ENCODE assay signal across 25 mouse cellular contexts in genomic region chr10:53167767-53168166, GRCm38 (mm10).
"Had no signal": no experiment of that assay in that cellular context is flagged by ENCODE, and none has a peak within 500 bp of the region (broad histone marks: within the 10 kb centered on the region; RNA-seq: fewer than 3 reads in every experiment).

No protein-coding gene starts in this region.

- H3K9ac ChIP-seq: embryonic facial prominence, embryonic 12.5 days; embryonic facial prominence, embryonic 13.5 days; embryonic facial prominence, embryonic 15.5 days; forebrain, embryonic 12.5 days; forebrain, embryonic 13.5 days; forebrain, embryonic 15.5 days; forebrain, postnatal 0 days had no signal

- H3K36me3 ChIP-seq: embryonic facial prominence, embryonic 10.5 days; embryonic facial prominence, embryonic 12.5 days; embryonic facial prominence, embryonic 13.5 days; embryonic facial prominence, embryonic 15.5 days; forebrain, embryonic 10.5 days; forebrain, embryonic 12.5 days; forebrain, embryonic 15.5 days; heart, embryonic 10.5 days had no signal

- H3K4me3 ChIP-seq: embryonic facial prominence, embryonic 10.5 days; embryonic facial prominence, embryonic 12.5 days; embryonic facial prominence, embryonic 13.5 days; embryonic facial prominence, embryonic 15.5 days; erythroblast, embryonic 14.5 days; forebrain, embryonic 10.5 days; forebrain, embryonic 12.5 days; forebrain, embryonic 13.5 days; forebrain, embryonic 15.5 days; gastrocnemius, adult 2 months; heart, adult 2 months; heart, embryonic 10.5 days had no signal

- H3K4me1 ChIP-seq: embryonic facial prominence, embryonic 10.5 days; embryonic facial prominence, embryonic 12.5 days; embryonic facial prominence, embryonic 13.5 days; embryonic facial prominence, embryonic 15.5 days; forebrain, embryonic 10.5 days; forebrain, embryonic 12.5 days; forebrain, embryonic 13.5 days; forebrain, embryonic 15.5 days; heart, embryonic 10.5 days had no signal

- H3K9me3 ChIP-seq: embryonic facial prominence, embryonic 10.5 days; embryonic facial prominence, embryonic 12.5 days; embryonic facial prominence, embryonic 13.5 days; embryonic facial prominence, embryonic 15.5 days; forebrain, embryonic 10.5 days; forebrain, embryonic 12.5 days; forebrain, embryonic 13.5 days; forebrain, embryonic 15.5 days; heart, embryonic 10.5 days had no signal

- H3K4me2 ChIP-seq: embryonic facial prominence, embryonic 12.5 days; embryonic facial prominence, embryonic 13.5 days; embryonic facial prominence, embryonic 15.5 days; forebrain, embryonic 12.5 days; forebrain, embryonic 13.5 days; forebrain, embryonic 15.5 days had no signal

- DNase-seq: cerebellum, adult 9-11 months; cerebellum, postnatal 10 days; cerebellum, postnatal 14 days; cerebellum, postnatal 25 days; cerebellum, postnatal 36 days; embryo, embryonic 11 days; forebrain, postnatal 0 days; gastrocnemius, adult 2 months; gastrocnemius, postnatal 10 days; gastrocnemius, postnatal 14 days; gastrocnemius, postnatal 25 days; gastrocnemius, postnatal 36 days; heart, adult 11 months; heart, adult 18-20 months; heart, adult 2 months had no signal

- H3K27ac ChIP-seq: embryonic facial prominence, embryonic 10.5 days; embryonic facial prominence, embryonic 12.5 days; embryonic facial prominence, embryonic 13.5 days; embryonic facial prominence, embryonic 15.5 days; forebrain, embryonic 10.5 days; forebrain, embryonic 12.5 days; forebrain, embryonic 13.5 days; forebrain, embryonic 15.5 days; gastrocnemius, adult 2 months; heart, adult 2 months; heart, embryonic 10.5 days had no signal

- H3K27me3 ChIP-seq: embryonic facial prominence, embryonic 12.5 days; embryonic facial prominence, embryonic 13.5 days; embryonic facial prominence, embryonic 15.5 days; forebrain, embryonic 12.5 days; forebrain, embryonic 13.5 days; forebrain, embryonic 15.5 days had no signal
